Mouse (Mus musculus) Patski (cell line): ENCODE results near the gene Rsph1. TPM values are rescaled to one million over a fixed set of nuclear protein-coding genes. Genes with fewer than 3 reads are reported as not detected.
A peak's percentile ranks its signal among the peaks of the same experiment; 100 is the strongest.

Experiments used
- ATAC-seq: fragments of 100-300 bp; one replicate; pipeline ENCODE4 v1.8.0; 2021
- CTCF ChIA-PET: fragments of 350-600 bp; sonication (Branson Sonifier 250); formaldehyde crosslinking; loops from one replicate; lab custom pipeline; 2022; ENCODE audit warnings: inconsistent platforms; lab: Charles Lee
- POLR2A ChIA-PET: fragments of 350-600 bp; sonication (Branson Sonifier 250); formaldehyde crosslinking; loops from one replicate; lab custom pipeline; 2022; ENCODE audit warnings: antibody characterized with exemption, inconsistent platforms; lab: Charles Lee
- DNase-seq: peaks from one replicate; pipeline ENCODE4 v3.0.0-alpha.2; 2011; ENCODE audit warnings: low read depth, low spot score
- H3K27me3 ChIP-seq: fragments of 371-371 bp; one replicate; pipeline ENCODE4 v1.5.1; 2021
- CTCF ChIP-seq: fragments of 100-300 bp; IDR thresholded peaks from one replicate; pipeline ENCODE4 v1.5.1; 2021
- in situ Hi-C: fragments of 300-500 bp; cut with MboI; formaldehyde crosslinking; loops from 3 replicates; pipeline ENCODE4 v1.11.1; 2018; ENCODE audit warnings: low pct_unique_long_range_greater_than_20kb, mixed read lengths
- polyA plus RNA-seq: library from polyadenylated mRNA; unstranded; gene quantifications from one replicate; pipeline ENCODE4 v1.2.3, GENCODE M21; 2021

Gene Rsph1
- polyA plus RNA-seq, 1 experiment from 2014 or later, result 3.1 TPM

- peak; percentile 14 for ATAC-seq
- DNase-seq, result no peak
- TF ChIP-seq CTCF, result no peak
- H3K27me3 ChIP-seq, result no peaks in the 10 kb centered on the region
- in situ Hi-C loops, result no loop called here
- ChIA-PET CTCF (interaction anchor here (0.9 to 1.8 kb wide), 3 partner anchors 8 to 25 kb away, joined by 3 to 6 read pairs (median 3); no protein-coding TSS in a partner anchor), POLR2A (interaction anchor here (1.4 kb wide), 1 partner anchor 8 kb away, joined by 3 read pairs; no protein-coding TSS in a partner anchor)
These were observed 28.0 kb upstream of the Rsph1 start for GRCm38 (mm10) chr17:31304895-31305775.

- CTCF ChIA-PET, result interaction anchor here (1.8 kb wide), 1 partner anchor 8 kb away, joined by 6 read pairs; no protein-coding TSS in a partner anchor
- POLR2A ChIA-PET, result no interaction called here
- ATAC-seq (no peak), DNase-seq (no peak)
- in situ Hi-C loops, result no loop called here
- no peaks in the 10 kb centered on the region for H3K27me3 ChIP-seq
- no peak for TF ChIP-seq CTCF
These were observed 26.2 kb upstream of the Rsph1 start for GRCm38 (mm10) chr17:31303401-31303800.

GRCm38 (mm10) chr17:31300736-31301135, 23.6 kb upstream of the Rsph1 start:
- no peak for TF ChIP-seq CTCF
- CTCF ChIA-PET, result no interaction called here
- in situ Hi-C loops, result no loop called here
- peaks cover 4% of the 10 kb centered on the region for H3K27me3 ChIP-seq
- POLR2A ChIA-PET, result no interaction called here
- no peak for ATAC-seq
- DNase-seq, result no peak

GRCm38 (mm10) chr17:31299981-31300380, 22.8 kb upstream of the Rsph1 start:
- ATAC-seq (no peak), DNase-seq (no peak)
- no peak for TF ChIP-seq CTCF
- in situ Hi-C loops, result no loop called here
- POLR2A ChIA-PET, result no interaction called here
- CTCF ChIA-PET, result no interaction called here
- H3K27me3 ChIP-seq, result peaks cover 4% of the 10 kb centered on the region

- ChIA-PET POLR2A (no interaction called here), CTCF (interaction anchor here (1.4 kb wide), 1 partner anchor 10 kb away, joined by 3 read pairs; no protein-coding TSS in a partner anchor)
- no peak for ATAC-seq
- DNase-seq, result no peak
- H3K27me3 ChIP-seq, result peaks cover 4% of the 10 kb centered on the region
- TF ChIP-seq CTCF, result no peak
- in situ Hi-C loops, result no loop called here
These were observed 21.4 kb upstream of the Rsph1 start for GRCm38 (mm10) chr17:31298419-31299209.

- ATAC-seq, result no peak
- H3K27me3 ChIP-seq, result peaks cover 4% of the 10 kb centered on the region
- in situ Hi-C loops, result no loop called here
These were observed 20.3 kb upstream of the Rsph1 start for GRCm38 (mm10) chr17:31297521-31297939.

GRCm38 (mm10) chr17:31295892-31296781, 19.0 kb upstream of the Rsph1 start:
- TF ChIP-seq CTCF, result no peak
- in situ Hi-C loops, result no loop called here
- DNase-seq (no peak), ATAC-seq (peak; percentile 89)
- ChIA-PET CTCF (interaction anchor here (1.0 to 1.7 kb wide), 2 partner anchors 8 to 10 kb away, joined by 3 to 6 read pairs; no protein-coding TSS in a partner anchor), POLR2A (interaction anchor here (0.8 to 1.2 kb wide), 2 partner anchors 10 to 12 kb away, joined by 3 read pairs; no protein-coding TSS in a partner anchor)
- peaks cover 4% of the 10 kb centered on the region for H3K27me3 ChIP-seq

More at GRCm38 (mm10) chr17:31297521-31297939, 20.3 kb upstream of the Rsph1 start:
- no peak for TF ChIP-seq CTCF
- ChIA-PET POLR2A (interaction anchor here (1.2 kb wide), 1 partner anchor 8 kb away, joined by 3 read pairs; no protein-coding TSS in a partner anchor), CTCF (interaction anchor here (1.0 to 1.4 kb wide), 2 partner anchors 8 to 11 kb away, joined by 3 read pairs; no protein-coding TSS in a partner anchor)
- DNase-seq, result no peak

- no peak for ATAC-seq
- TF ChIP-seq CTCF, result no peak
- CTCF ChIA-PET, result interaction anchor here (1.4 to 1.7 kb wide), 2 partner anchors 9 to 41 kb away, joined by 3 to 6 read pairs; no protein-coding TSS in a partner anchor
- no peak for DNase-seq
- in situ Hi-C loops, result no loop called here
- H3K27me3 ChIP-seq, result peaks cover 4% of the 10 kb centered on the region
- POLR2A ChIA-PET, result no interaction called here
These were observed 18.2 kb upstream of the Rsph1 start for GRCm38 (mm10) chr17:31295215-31295891.
